Mouse (Mus musculus): ENCODE results near the gene Zfyve9.

DNA sequence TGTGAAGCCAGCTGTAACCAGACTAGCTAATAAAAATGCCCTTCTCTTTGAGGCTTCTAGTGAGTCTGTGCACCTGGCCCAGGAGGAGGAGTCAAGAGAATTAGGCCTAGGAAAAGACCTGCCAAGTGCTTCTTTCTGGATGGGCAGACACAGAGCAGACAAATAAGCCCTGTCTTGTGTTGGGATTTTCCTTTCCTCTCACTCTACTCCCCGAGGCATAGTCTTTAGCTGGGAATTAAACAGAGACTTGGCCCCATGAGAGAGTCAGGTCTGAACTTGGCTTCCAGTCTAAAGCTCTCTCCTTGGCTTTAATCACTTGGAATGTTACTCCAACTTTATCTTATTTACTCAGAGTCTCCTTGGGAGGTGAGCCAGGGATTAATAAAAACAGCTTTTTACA lies 13.3 kb upstream of the Zfyve9 start:
- TF ChIP-seq EP300 (IDR thresholded peaks at IDR 0.05) (no peak), CTCF (IDR thresholded peaks at IDR 0.05) (no peak)
